Mouse (Mus musculus): Measurements from ENCODE around the gene Gpr87. TPM values are rescaled to one million over a fixed set of nuclear protein-coding genes. Genes with fewer than 3 reads are reported as not detected.

Gene Gpr87
- polyA plus RNA-seq, 1 experiment from 2014 or later, result not detected

- ATAC-seq (peak; percentile 91), DNase-seq (ENCODE audit: low spot score) (peak; percentile 79)
- Histone ChIP-seq H3K4me1 (ENCODE audit: insufficient read depth, low read depth, low read length) (no peaks in the 10 kb centered on the region), H3K9ac (replicated peaks; ENCODE audit: low read depth) (no peak overlapping the region), H3K27ac (ENCODE audit: low read length) (peak overlapping the region; percentile 44), H3K4me2 (replicated peaks; ENCODE audit: low read depth, low read length) (no peak overlapping the region), H3K36me3 (ENCODE audit: insufficient read depth, low read length) (no peaks in the 10 kb centered on the region), H3K4me3 (ENCODE audit: low read depth, low read length) (no peak overlapping the region), H3K9me3 (ENCODE audit: low read length) (no peaks in the 10 kb centered on the region), H3K27me3 (replicated peaks; ENCODE audit: insufficient read depth, low read length) (no peaks in the 10 kb centered on the region)
- no peak for TF ChIP-seq CTCF (IDR thresholded peaks at IDR 0.05)
- TF ChIP-seq EP300 (IDR thresholded peaks at IDR 0.05), result peak; percentile 46
- WGBS, result 38% methylated on average over 2 of the region's 2 CpGs
These were observed 27.4 kb downstream of the Gpr87 start for GRCm38 (mm10) chr3:59167417-59168054.

GRCm38 (mm10) chr3:59160465-59160864 is 34.4 kb downstream of the Gpr87 start:
- Histone ChIP-seq H3K4me1 (ENCODE audit: insufficient read depth, low read depth, low read length) (no peaks in the 10 kb centered on the region), H3K4me2 (replicated peaks; ENCODE audit: low read depth, low read length) (no peak overlapping the region), H3K27ac (ENCODE audit: low read length) (no peak overlapping the region), H3K27me3 (replicated peaks; ENCODE audit: insufficient read depth, low read length) (no peaks in the 10 kb centered on the region), H3K36me3 (ENCODE audit: insufficient read depth, low read length) (no peaks in the 10 kb centered on the region), H3K9ac (replicated peaks; ENCODE audit: low read depth) (no peak overlapping the region), H3K9me3 (ENCODE audit: low read length) (no peaks in the 10 kb centered on the region), H3K4me3 (ENCODE audit: low read depth, low read length) (no peak overlapping the region)
- TF ChIP-seq CTCF (IDR thresholded peaks at IDR 0.05) (no peak), EP300 (IDR thresholded peaks at IDR 0.05) (no peak)
- no peak for ATAC-seq
- no peak for DNase-seq (ENCODE audit: low spot score)
- 45% methylated on average over 1 of the region's 1 CpGs for WGBS

GRCm38 (mm10) chr3:59157048-59157447 is 37.9 kb downstream of the Gpr87 start:
- Histone ChIP-seq H3K27ac (ENCODE audit: low read length) (no peak overlapping the region), H3K9me3 (ENCODE audit: low read length) (no peaks in the 10 kb centered on the region), H3K4me1 (ENCODE audit: insufficient read depth, low read depth, low read length) (no peaks in the 10 kb centered on the region), H3K27me3 (replicated peaks; ENCODE audit: insufficient read depth, low read length) (no peaks in the 10 kb centered on the region), H3K9ac (replicated peaks; ENCODE audit: low read depth) (no peak overlapping the region), H3K36me3 (ENCODE audit: insufficient read depth, low read length) (no peaks in the 10 kb centered on the region), H3K4me3 (ENCODE audit: low read depth, low read length) (no peak overlapping the region), H3K4me2 (replicated peaks; ENCODE audit: low read depth, low read length) (no peak overlapping the region)
- TF ChIP-seq EP300 (IDR thresholded peaks at IDR 0.05) (no peak), CTCF (IDR thresholded peaks at IDR 0.05) (no peak)
- WGBS, result 81% methylated on average over 5 of the region's 5 CpGs
- no peak for ATAC-seq
- no peak for DNase-seq (ENCODE audit: low spot score)

- no peak overlapping the region for H3K9ac ChIP-seq (replicated peaks; ENCODE audit: low read depth)
- DNase-seq (ENCODE audit: low spot score) (no peak), ATAC-seq (no peak)
- 90% methylated on average over 6 of the region's 6 CpGs for WGBS
- TF ChIP-seq EP300 (IDR thresholded peaks at IDR 0.05) (no peak), CTCF (IDR thresholded peaks at IDR 0.05) (no peak)
- H3K4me1 ChIP-seq (ENCODE audit: insufficient read depth, low read depth, low read length), result no peaks in the 10 kb centered on the region
- H3K4me3 ChIP-seq (ENCODE audit: low read depth, low read length), result no peak overlapping the region
- H3K27ac ChIP-seq (ENCODE audit: low read length), result no peak overlapping the region
- no peak overlapping the region for H3K4me2 ChIP-seq (replicated peaks; ENCODE audit: low read depth, low read length)
- no peaks in the 10 kb centered on the region for H3K9me3 ChIP-seq (ENCODE audit: low read length)
- no peaks in the 10 kb centered on the region for H3K36me3 ChIP-seq (ENCODE audit: insufficient read depth, low read length)
- no peaks in the 10 kb centered on the region for H3K27me3 ChIP-seq (replicated peaks; ENCODE audit: insufficient read depth, low read length)
These were observed 39.5 kb downstream of the Gpr87 start for GRCm38 (mm10) chr3:59155404-59155803.

- Histone ChIP-seq H3K4me2 (replicated peaks; ENCODE audit: low read depth, low read length) (no peak overlapping the region), H3K9me3 (ENCODE audit: low read length) (no peaks in the 10 kb centered on the region), H3K36me3 (ENCODE audit: insufficient read depth, low read length) (no peaks in the 10 kb centered on the region), H3K27ac (ENCODE audit: low read length) (no peak overlapping the region), H3K4me3 (ENCODE audit: low read depth, low read length) (no peak overlapping the region), H3K4me1 (ENCODE audit: insufficient read depth, low read depth, low read length) (no peaks in the 10 kb centered on the region), H3K27me3 (replicated peaks; ENCODE audit: insufficient read depth, low read length) (no peaks in the 10 kb centered on the region), H3K9ac (replicated peaks; ENCODE audit: low read depth) (no peak overlapping the region)
- DNase-seq (ENCODE audit: low spot score) (no peak), ATAC-seq (no peak)
- 69% methylated on average over 2 of the region's 2 CpGs for WGBS
- TF ChIP-seq CTCF (IDR thresholded peaks at IDR 0.05) (no peak), EP300 (IDR thresholded peaks at IDR 0.05) (no peak)
These were observed 40.0 kb downstream of the Gpr87 start for GRCm38 (mm10) chr3:59154888-59155287.

- no peaks in the 10 kb centered on the region for H3K9me3 ChIP-seq (ENCODE audit: low read length)
- DNase-seq (ENCODE audit: low spot score), result peak; percentile 18
- ATAC-seq, result no peak
- H3K27ac ChIP-seq (ENCODE audit: low read length), result no peak within 1 kb of the TSS
- no peak within 1 kb of the TSS for H3K9ac ChIP-seq (replicated peaks; ENCODE audit: low read depth)
- no peak within 1 kb of the TSS for H3K4me3 ChIP-seq (ENCODE audit: low read depth, low read length)
- H3K36me3 ChIP-seq (ENCODE audit: insufficient read depth, low read length), result no peaks in the 10 kb centered on the region
- no peaks in the 10 kb centered on the region for H3K27me3 ChIP-seq (replicated peaks; ENCODE audit: insufficient read depth, low read length)
- TF ChIP-seq CTCF (IDR thresholded peaks at IDR 0.05) (no peak), EP300 (IDR thresholded peaks at IDR 0.05) (no peak)
- H3K4me2 ChIP-seq (replicated peaks; ENCODE audit: low read depth, low read length), result no peak within 1 kb of the TSS
- H3K4me1 ChIP-seq (ENCODE audit: insufficient read depth, low read depth, low read length), result no peaks in the 10 kb centered on the region
- 53% methylated on average over 5 of the region's 5 CpGs for WGBS
These were observed 41.5 kb downstream of the Gpr87 start, which contains the start of gene P2ry14 for GRCm38 (mm10) chr3:59153424-59153823. P2ry14 (minus strand) TSS chr3:59153618.

All from lung, postnatal 0 days (tissue).